Mouse (Mus musculus): ENCODE results near the gene Trpm3.
"Not testable (repeated sequence)": the region's sequence is repeated elsewhere in the genome, so short reads cannot be mapped to it uniquely, and the experiment has no call there.

Trpm3 gene

GRCm38 (mm10) chr19:22965470-22965869 lies 826.6 kb downstream of the Trpm3 start:
- DNase-seq (ENCODE audit: low read depth, low spot score) = no peak

GRCm38 (mm10) chr19:22973294-22973693 lies 834.4 kb downstream of the Trpm3 start:
- DNase-seq (ENCODE audit: low read depth, low spot score) = no peak

DNA sequence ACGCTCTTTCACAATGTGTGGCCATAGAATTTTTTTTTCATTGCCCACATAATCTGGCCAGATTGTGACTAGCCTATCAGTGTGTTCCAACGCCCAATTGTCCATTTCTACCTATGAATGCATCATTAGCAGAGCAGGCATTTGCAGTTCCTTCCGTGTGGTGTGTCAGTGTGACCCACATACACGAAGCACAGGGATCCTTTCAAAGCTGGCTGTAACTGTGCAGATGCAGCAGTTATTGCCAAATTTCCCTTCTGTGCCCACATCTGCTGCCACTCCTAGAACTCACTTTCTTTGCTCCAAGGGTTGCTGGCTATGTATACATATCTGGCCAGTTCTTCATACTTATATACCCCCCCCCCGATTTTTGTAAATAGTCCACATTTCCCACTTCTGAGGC lies 834.9 kb downstream of the Trpm3 start:
- DNase-seq (ENCODE audit: low read depth, low spot score) = no peak

- no peak for DNase-seq (ENCODE audit: low read depth, low spot score)
These were observed 837.0 kb downstream of the Trpm3 start for GRCm38 (mm10) chr19:22975801-22976200.

DNA sequence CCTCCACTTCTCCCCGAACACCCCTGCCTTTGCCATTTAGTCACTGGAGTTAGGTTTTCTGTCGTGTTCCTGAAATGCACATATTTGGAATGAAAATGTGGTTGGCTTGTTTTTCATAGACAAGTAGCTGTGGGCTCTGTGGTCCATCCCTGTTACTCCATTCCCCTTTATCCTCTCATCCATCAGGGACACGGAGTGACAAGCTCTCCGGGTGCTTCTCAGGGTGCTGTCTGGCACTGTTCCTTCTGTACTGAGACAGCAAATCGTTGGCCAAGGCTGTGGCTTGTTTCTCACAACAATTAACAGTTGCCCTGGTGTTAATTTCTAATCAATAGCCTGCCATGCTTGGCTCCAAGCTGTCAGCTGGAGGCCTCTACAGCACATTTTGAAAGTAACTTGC lies 838.7 kb downstream of the Trpm3 start:
- DNase-seq (ENCODE audit: low read depth, low spot score) = no peak

- no peak for DNase-seq (ENCODE audit: low read depth, low spot score)
These were observed 839.9 kb downstream of the Trpm3 start for GRCm38 (mm10) chr19:22978763-22979162.

DNA sequence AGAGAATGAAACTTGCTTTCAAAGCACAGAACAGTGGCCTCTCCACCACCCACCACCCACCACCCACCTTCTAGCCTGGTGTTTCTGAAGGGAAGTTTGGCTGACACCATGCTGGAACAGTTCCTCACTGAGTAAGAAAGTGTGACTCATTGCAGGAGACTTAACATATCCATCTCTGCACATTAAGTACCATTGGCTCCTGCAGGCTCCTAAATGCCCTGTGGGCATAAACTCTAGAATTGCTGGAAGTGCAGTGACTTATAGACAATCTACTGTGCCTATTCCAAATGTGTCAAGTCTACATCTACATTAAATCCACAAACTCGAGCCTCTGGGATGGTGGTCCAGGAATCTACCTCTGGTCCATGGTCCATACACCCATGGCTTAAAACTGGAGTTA lies 840.3 kb downstream of the Trpm3 start:
- no peak for DNase-seq (ENCODE audit: low read depth, low spot score)

DNA sequence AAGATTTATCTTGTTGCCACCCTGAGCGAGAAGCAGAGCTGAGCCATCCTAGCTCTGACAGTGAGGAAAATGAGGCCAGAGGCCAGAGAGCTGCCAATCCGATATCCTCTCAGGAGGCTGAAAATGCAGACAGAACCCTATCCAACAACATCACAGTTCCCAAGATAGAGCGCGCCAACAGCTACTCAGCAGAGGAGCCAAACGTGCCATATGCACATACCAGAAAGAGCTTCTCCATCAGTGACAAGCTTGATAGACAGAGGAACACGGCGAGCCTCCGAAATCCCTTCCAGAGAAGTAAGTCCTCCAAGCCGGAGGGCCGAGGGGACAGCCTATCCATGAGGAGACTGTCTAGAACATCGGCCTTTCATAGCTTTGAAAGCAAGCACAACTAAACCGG lies 849.1 kb downstream of the Trpm3 start:
- DNase-seq (ENCODE audit: low read depth, low spot score) = no peak

DNA sequence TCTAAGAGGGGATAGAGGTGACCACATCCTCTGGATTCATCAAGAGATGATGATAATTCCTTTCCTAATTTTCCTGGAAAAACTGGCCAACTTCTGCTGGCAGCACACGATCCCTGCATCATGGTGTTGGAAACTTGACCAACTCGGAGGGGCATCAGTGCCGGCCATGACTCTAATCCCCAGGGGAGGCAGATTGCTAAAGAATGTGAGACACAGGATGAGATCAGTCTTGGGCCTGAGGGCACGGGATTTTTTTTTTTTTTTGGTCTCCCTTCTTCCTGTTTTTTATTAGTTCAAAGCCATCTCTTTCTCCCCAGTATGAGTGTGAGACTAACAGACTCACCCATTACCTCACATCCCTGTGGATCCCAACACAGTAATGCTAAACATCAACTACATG lies 855.1 kb downstream of the Trpm3 start:
- no peak for DNase-seq (ENCODE audit: low read depth, low spot score)

- no peak for DNase-seq (ENCODE audit: low read depth, low spot score)
These were observed 855.7 kb downstream of the Trpm3 start for GRCm38 (mm10) chr19:22994531-22994930.

DNA sequence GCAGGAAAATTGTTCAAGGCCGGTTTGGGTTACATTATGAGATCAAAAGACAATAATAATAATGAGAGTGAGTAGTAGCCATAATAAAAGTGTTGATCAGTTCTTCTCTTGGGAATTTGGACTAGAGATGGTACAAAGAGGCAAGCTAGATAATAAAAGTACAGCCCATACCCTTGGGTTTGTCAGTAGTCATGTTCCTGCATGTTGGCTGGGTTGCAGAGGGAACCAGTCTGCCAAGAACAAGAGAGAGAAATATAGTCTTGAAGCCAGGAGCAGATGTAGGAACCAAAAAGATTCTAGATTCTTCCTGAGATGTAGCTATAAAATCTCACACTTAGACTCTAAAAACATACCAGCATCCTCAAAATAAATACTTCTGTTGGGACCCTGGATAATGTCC lies 861.4 kb downstream of the Trpm3 start:
- no peak for DNase-seq (ENCODE audit: low read depth, low spot score)

GRCm38 (mm10) chr19:23003861-23004260 lies 865.0 kb downstream of the Trpm3 start:
- no peak for DNase-seq (ENCODE audit: low read depth, low spot score)

- no peak for DNase-seq (ENCODE audit: low read depth, low spot score)
These were observed 867.0 kb downstream of the Trpm3 start for GRCm38 (mm10) chr19:23005851-23006250.

- DNase-seq (ENCODE audit: low read depth, low spot score) = no peak
These were observed 867.8 kb downstream of the Trpm3 start for GRCm38 (mm10) chr19:23006517-23007273.

- DNase-seq (ENCODE audit: low read depth, low spot score) = no peak
These were observed 874.8 kb downstream of the Trpm3 start for GRCm38 (mm10) chr19:23013695-23014094.

DNA sequence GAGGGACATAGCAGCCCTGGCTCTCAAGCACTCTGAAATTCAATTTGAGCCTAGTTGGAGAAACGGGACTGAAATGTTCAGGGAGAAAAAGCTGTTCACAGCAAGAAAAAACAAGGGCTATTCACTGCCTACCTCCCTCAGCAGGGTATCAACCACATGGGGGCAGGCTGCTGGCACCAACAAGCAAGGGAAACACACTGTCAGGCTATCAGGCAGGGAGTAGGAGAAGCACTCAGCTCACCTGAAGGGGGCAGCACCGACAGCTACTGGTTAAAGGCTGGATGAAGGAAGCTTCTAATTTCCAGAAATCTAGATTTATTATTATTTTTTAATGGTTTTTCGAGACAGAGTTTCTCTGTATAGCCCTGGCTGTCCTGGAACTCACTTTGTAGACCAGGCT lies 876.7 kb downstream of the Trpm3 start:
- DNase-seq (ENCODE audit: low read depth, low spot score) = no peak

DNA sequence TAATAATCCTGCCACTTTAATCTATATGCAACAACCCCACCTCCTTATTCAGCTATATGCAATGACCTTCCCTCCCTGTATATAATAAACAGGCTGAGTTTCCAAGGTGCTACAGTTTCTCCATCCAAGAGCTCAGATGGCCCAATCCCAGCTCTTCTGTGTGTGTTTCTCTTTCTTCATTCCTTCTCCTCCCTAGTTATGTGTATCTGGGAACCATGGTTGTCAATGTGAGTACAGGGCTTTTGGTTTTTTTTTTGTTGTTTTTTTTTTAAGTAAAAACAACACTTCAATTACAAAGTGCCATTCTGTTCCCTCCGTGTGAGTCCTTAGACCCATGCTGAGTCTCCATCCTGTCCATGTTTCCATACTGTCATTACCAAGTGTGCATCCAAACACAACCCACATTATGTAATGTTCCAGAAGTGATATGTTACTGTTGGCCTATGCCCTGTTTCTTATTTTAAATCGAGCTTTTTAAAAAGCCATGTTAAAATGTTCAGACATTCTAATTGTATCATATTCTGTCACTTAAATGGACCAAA lies 879.4 kb downstream of the Trpm3 start:
- DNase-seq (ENCODE audit: low read depth, low spot score) = no peak

DNA sequence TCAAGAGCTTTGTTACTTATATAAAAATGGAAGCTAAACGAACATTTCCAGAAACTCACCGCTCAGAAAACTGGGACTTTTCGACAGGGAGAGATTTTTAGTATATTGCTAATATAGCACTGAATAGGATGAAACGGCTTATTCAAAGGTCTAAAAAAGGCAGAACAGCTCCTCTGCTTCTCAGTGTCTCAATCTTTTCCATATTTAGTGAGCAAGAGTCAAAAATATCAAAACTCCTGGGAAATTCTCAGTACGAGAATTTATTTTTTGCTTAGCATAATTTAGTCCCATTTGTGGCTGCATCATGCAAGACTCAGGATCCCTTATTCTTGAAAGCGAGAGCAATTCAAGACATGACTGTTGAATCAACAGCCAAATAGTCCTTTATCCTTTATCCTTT lies 884.1 kb downstream of the Trpm3 start:
- DNase-seq (ENCODE audit: low read depth, low spot score) = no peak

- no peak for DNase-seq (ENCODE audit: low read depth, low spot score)
These were observed 884.6 kb downstream of the Trpm3 start for GRCm38 (mm10) chr19:23023316-23023960.

- DNase-seq (ENCODE audit: low read depth, low spot score) = no peak
These were observed 886.0 kb downstream of the Trpm3 start for GRCm38 (mm10) chr19:23024821-23025220.

- DNase-seq (ENCODE audit: low read depth, low spot score) = no peak
These were observed 887.6 kb downstream of the Trpm3 start for GRCm38 (mm10) chr19:23026427-23026826.

- no peak for DNase-seq (ENCODE audit: low read depth, low spot score)
These were observed 889.4 kb downstream of the Trpm3 start for GRCm38 (mm10) chr19:23028283-23028682.

GRCm38 (mm10) chr19:23033343-23033742 lies 894.5 kb downstream of the Trpm3 start:
- not testable (repeated sequence) for DNase-seq (ENCODE audit: low read depth, low spot score)
